Mouse (Mus musculus): ENCODE measurements around the gene Ifrd2.

The Ifrd2 gene

DNA sequence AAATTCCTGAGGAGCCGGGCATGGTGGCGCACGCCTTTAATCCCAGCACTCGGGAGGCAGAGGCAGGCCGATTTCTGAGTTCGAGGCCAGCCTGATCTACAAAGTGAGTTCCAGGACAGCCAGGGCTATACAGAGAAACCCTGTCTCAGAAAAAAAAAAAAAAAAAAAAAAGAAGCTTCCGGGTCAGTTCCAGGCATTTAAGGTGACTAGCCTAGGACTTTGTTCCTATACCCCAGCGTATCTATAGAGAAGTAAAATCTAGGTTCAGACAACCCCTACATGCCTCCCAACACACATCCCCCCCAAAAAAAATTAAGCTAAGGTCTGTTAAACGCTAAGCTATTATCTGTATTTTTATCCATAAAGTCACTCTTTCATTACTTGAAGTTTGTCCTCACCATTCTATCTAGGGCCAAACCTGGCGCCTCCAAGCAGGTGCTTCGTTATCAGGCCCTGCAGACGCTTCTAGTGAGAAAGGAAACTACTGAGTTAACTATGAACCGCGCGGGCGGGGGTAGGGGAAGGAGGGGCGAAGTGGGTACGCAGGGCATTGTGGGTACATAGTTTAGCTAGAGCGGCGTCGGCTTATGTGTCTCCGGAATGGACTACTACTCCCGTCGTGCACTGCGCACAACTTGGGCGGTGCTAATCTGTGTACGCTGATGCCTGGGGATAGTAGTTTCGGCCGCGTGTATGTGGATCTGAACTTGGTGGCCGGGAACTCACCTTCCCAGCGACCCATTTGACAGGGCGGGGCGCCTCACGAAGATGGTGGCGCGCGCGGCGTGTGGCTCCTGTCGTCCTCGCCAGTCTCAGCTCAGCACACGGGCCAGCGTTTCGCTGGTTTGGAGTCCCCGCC is at the start of gene Ifrd2:
Ifrd2 (plus strand) TSS at position 669 of the 859 bp plus-strand sequence.
- DNase-seq, result peak; percentile 99

DNA sequence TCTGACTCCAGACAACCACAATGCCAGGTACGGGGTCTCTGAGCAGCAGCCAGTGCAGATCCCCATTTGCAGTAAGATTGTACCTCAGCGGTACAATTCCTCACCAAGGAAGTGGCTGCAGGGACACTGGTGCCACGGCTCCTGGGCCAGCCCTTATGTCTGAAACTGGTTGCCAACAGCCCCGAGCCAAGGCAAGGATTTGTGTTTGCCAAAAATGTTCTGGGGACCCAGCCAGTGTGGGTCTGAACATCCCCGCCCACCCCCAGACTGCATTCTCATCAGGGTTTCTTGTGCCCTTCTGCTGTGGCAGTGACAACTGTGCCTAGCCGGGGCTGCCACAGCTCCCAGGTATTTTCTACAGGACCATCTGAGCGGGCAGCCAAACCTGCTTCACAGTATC is 49.2 kb upstream of the Ifrd2 start:
- no peak for DNase-seq

DNA sequence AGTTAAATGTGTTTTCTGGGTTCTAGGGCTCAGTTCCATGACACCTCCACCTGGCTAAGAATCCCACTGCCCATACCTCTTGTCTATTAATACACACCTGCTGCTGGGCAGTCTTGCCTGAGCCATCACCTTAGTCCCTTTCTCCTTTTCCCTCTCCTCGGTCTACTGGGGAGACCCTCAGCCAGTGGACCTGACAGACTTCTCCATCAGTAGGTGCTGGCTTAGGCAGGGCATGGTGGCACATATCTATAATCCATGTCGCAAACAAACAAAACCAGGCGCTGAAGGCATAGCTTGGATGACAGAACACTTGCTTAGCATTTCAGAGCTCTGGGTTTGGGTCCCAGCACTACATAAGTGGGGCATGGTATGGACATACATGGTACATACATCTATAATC is 48.7 kb upstream of the Ifrd2 start:
- no peak for DNase-seq

DNA sequence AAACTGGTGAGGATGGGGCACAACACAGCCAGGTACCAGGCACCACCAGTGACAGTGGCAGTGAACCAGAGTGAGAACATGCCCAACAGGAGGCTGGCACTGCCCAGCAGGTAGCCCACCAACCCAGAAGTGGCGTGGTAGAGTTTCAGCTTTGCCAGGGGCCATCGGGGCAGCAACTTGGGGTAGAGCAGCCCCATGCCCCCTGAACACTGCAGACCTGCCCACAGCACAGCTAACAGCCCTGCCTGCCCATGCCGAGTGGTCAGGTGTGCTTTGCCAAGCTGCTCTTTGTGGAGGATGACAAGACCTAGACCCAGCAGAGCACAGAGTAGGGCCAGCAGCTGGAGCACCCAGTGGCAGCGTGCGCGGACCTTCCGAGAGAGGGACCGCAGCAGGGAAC is 47.5 kb upstream of the Ifrd2 start:
- no peak for DNase-seq

DNA sequence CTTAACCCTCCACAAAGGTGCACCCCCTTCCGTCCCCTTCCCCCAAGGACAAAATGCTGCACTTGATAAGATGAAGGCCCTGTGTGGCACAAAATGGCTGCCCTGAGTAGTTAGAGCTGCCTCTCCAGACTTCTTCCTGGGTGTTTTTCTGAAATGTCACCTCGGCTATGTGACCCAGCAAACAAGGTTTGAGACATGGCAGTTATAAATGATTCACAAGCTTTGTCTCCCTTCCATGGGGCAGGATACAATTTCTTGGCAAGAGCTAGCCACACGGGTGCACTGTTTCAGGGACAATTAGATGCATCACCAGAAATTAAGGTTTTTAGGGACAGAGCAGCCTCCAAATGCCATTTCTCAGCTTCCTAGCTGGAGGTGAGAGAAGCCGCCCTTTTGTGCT is 47.0 kb upstream of the Ifrd2 start:
- DNase-seq, result no peak

DNA sequence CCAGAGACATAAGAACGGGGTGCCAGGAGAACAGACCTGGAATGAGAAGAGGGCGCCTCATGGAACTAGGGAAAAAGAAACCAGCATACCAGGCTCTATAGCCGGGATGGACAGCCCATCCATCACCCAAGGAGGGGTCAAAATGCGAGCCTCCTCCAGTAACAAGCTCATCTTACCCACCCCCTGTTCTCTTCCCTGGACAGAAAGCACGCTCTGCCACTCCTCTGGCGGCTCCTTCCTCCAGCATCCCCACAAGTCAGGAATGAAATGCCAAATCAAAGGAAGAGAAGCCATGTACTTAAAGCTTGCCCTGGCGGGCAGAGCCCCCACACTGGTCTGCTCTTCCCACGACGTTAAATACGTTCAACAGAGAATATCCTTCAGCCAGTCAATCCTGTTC is 46.4 kb upstream of the Ifrd2 start:
- no peak for DNase-seq

DNA sequence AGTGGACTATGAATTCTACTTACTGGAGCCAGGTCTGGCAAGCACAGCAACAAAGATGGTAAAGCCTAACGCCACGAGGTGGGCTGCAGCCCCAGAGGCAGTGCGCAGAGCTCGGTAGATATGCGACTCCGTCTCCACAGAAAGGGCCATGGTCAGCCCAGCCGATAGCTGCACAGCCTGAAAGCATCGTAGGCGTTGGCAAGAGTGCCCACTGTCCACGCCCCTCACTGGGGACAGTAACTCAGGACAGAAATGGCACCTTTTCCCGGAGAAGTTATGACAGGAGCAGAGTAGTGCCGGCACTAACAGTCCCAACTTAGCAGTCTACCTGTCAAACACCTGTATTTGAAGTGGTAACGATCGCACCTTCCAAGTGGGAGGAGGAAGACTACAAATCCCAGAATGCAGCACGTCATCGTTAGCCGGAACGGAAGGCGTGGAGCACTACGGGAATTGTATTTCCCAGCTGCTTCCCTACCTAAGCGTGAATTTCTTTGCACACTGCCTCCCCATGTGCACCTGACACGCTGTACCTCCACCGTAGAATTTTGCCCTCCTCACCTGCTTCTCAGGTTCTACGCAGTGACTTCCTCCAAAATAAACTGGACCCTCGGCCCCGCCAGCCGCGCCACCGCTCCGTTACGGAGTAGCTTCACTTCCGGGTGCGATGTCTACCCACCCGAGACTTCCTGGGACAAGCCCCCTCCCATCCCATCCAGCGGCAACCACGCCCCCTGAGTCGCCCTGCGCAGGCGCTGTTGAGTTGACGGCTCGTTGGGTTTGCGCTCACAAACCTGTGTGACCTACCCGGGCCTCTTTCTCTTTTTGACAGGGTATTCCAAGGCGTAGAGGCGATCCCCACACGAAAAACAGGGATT is 45.7 kb upstream of the Ifrd2 start, which contains the start of the genes Cyb561d2 and Nprl2:
Cyb561d2 (minus strand) TSS at position 720 of the 878 bp plus-strand sequence.
Nprl2 (plus strand) TSS at position 753 of the 878 bp plus-strand sequence.
- peak; percentile 91 for DNase-seq

DNA sequence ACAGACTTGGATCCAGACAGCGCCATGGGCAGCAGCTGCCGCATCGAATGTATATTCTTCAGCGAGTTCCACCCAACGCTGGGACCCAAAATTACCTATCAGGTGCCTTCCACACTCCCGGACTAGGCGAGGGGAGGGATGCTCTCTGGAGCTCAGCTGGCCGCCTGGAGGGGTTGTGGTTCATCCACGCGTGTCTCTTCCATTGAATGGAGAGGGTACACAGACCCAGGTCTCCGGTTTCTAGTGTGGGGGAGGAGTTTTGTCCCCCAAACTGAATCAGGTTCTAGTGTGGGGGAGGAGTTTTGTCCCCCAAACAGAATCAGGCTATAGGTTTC is 45.1 kb upstream of the Ifrd2 start:
- no peak for DNase-seq

DNA sequence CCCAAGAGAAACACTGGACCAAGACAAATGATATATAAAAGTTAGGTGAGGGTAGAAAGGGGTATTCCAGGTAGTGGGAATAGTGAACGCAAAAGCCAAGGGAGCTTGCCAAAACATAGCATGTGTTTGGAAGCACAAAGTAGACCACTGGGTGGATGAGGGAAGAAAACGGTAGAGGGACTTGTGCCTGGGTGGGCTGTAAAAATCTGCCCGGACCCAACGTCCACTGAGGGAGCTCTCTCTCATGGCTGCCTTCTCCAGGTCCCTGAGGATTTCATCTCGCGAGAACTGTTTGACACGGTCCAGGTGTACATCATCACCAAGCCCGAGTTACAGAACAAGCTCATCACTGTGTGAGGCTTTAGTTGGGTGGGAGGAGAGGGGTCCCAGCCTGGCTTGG is 44.7 kb upstream of the Ifrd2 start:
- no peak for DNase-seq

DNA sequence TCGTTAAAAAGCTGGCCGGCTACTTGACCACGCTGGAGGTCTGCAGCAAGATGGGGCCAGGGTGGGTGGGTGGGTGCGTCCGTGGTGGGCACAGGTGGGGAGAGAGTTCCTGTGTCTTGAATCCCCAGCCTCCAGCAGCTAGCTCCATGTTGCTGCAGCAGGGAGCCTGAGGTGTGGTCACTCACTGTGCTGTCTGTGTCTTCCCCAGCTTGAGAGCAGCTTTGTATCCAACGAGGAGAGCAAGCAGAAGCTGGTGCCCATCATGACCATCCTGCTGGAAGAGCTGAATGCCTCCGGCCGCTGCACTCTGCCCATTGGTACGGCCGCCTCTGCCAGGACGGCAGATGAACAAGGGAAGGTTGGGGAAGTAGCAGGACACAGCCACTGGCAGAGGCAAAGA is 44.1 kb upstream of the Ifrd2 start:
- DNase-seq, result no peak

DNA sequence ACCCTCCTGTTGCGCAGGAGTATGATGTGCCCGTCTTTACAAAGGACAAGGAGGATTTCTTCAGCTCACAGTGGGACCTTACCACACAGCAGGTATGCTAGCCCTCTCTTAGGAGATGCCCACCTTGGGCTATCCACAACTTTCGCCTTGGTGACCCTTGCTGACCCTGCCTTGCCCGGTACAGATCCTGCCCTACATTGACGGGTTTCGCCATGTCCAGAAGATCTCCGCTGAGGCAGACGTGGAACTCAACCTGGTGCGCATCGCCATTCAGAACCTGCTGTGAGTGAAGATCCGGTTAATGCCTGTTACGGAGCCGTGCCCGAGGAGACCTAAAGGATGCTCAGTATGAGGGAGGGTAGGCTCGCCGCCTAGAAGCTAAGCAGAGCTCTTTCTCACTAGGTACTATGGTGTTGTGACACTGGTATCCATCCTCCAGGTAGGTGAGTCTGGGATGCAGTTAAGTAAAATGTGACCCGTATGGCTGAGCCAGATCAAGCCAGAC is 43.2 kb upstream of the Ifrd2 start:
- DNase-seq, result no peak

DNA sequence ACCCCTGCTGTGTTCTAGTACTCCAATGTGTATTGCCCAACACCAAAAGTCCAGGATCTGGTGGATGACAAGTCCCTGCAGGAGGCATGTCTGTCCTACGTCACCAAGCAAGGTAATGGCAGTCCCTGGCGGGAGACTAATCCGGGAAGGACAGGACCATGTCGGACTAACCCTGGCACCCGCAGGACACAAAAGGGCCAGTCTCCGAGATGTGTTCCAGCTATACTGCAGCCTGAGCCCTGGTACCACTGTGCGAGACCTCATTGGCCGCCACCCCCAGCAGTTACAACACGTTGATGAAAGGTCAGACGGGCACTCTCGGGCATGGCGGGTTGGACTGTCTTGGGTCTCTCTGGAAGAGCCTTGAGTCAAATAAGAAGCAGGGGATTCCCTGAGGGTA is 42.7 kb upstream of the Ifrd2 start:
- DNase-seq, result no peak

DNA sequence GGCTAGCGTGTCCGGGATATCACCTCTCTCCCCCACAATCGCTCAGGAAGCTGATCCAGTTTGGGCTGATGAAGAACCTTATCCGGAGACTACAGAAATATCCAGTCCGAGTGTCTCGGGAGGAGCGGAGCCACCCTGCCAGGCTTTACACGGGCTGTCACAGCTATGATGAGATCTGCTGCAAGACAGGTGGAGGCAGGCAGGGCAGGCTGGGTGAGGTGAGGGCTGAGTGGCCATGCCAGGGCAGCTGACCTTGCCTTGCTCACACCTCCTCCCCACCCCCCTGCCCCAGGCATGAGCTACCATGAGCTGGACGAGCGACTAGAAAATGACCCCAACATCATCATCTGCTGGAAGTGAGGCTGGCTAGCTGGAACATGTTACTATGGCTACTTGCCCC is 42.2 kb upstream of the Ifrd2 start:
- no peak for DNase-seq

DNA sequence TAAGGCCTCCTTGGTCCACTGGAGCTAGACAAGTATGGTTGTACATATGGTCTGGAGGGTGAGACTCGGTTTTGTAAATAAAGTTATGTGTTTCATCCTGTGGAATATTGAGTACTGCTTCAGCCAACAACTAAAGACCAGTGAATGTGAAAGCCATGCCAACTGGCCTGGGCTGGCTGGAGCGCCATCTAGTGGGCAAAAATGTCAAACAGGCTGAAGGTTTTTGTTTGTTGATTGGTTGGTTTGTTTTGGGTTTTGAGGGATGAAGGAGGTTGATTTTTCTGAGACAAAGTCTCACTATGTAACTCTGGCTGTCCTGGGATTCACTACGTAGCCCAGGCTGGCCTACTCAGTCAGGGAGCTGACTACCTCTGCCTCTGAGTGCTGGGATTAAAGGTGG is 41.8 kb upstream of the Ifrd2 start:
- DNase-seq, result peak; percentile 78

DNA sequence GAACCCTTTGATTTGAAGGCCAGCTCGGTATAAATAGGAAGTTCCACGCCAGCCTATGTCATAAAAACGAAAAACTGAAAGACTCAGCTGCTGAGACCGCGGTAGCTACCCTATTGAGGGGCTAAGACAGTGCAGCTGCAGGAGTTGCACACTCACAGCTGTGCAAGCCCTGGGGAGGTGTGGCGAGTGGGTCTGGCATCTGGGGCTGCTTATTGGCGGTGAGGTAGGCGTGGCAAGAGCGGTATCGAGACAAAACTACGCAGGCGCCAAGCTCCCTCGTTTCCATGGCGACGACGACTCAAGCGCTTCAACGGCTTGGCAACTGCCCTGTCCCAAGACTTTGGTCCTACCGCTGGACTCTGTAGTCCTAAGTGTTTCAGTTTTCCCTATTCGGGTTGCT is 40.4 kb upstream of the Ifrd2 start, which contains the start of gene Zmynd10:
Zmynd10 (plus strand) TSS at position 273 of the 400 bp plus-strand sequence.
- peak; percentile 89 for DNase-seq

DNA sequence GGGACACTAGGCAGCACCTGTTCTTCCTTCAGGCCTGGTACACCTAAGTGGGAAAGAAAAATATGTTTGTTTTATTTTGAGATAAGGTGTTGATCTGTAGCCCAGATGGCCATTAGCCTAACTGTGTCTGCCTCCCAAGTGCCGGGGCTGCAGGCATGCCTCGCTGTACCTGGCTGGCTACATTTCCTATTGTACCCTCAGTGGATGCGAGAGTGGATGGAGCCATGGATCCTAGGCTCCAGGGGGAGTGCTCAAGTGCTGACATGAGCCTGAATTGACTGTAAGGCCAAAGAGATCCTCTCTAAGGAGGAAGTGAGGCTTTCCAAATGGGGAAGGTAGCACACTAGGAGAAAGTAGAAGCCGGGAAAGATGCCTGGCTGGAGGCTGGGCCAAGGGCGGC is 39.5 kb upstream of the Ifrd2 start:
- no peak for DNase-seq

DNA sequence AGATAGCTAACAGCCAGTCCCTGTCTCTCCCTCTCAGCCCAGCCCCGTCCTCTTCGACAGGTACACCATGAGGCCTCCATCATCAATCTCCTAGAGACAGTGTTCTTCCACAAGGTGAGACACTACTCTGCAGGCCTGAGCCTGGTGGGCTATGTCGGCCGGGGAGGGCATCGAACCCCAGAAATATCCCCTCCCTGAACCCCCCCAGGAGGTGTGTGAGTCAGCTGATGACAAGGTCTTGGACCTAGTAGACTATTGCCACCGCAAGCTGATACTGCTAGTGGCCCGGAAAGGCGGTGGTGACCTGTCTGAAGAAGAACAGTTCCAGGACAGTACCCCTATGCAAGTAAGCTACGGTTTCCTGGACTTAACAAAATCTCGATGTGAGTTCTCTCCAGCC is 38.6 kb upstream of the Ifrd2 start:
- DNase-seq, result no peak

DNA sequence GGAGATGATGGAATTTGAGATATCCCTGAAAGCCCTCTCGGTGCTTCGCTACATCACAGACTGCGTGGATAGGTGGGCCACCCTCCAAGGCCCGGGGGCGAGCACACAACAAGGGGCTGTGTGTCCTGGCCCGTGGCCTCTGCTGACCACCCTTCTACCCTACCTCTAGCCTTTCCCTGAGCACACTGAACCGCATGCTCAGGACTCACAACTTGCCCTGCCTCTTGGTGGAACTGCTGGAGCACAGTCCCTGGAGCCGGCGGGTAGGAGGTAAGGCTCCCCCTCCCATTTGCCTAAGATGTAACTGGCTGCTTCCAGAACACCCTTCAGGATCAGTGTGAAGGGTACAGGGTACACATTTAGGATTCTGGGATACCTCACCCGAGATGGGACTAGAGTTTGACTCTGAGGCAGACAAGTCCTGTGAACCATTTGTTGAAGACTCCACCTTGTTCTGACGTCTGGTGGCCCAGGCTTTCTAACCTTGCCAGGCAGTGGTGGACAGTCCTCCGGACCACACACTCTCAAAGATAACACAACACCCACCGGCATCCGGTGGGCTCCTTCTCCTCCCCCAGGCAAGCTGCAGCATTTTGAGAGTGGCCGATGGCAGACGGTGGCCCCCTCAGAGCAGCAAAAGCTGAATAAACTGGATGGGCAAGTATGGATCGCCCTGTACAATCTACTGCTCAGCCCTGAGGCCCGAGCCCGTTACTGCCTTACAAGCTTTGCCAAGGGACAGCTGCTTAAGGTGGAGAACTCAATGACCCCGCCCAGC is 38.0 kb upstream of the Ifrd2 start:
- DNase-seq, result no peak

DNA sequence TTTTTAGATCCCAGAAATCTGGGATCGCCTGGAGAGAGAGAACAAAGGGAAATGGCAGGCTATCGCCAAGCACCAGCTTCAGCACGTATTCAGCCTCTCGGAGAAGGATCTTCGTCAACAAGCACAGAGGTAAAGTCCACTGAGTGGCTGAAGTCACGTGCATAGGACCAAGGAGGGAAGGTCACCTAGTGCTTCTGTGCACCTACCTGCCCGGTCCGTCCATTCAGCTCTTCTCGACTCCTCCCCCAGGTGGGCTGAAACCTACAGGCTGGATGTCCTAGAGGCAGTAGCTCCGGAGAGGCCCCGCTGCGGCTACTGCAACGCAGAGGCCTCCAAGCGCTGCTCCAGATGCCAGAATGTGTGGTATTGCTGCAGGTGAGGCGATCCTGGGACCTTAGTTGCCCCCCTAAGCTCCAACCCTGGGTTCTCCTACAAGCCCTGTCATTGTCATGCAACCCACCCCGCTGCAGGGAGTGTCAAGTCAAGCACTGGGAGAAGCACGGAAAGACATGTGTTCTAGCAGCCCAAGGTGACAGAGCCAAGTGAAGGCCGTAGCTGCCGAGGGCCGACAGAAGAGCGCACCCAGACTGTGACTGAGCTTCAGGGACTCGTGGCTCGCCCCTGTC is 36.8 kb upstream of the Ifrd2 start:
- DNase-seq, result no peak

DNA sequence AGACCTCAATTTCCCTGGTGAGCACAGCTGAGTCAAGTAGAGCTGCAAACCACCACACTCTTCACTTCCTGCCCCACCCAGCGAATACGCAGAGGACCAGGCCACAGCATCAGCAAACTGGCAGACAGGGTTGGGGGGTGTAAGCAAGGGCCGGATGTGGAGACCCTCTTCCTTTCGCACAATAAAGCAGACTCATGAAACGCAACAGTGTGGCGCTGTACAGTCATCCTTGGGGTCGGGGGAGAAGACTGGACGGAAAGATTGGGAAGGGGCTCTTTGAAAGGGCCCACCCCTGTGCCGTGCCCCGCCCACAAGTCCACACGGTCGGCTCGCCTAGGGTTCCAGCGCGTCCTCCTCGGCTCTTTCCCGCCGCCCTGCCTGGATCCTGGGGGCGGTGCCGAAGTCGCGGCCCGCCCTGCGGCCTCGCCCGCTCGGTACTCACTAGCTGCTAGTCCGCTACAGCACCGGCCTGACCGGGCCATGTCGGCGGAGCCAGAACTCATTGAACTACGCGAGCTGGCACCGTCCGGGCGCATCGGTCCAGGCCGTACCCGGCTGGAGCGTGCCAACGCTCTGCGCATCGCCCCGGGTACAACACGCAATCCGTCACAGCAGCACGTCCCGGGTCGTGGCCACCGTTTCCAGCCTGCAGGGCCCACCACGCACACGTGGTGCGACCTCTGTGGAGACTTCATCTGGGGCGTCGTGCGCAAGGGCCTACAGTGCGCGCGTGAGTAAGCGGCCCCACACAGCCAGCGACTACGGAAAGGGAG is 36.1 kb upstream of the Ifrd2 start, which contains the start of gene Rassf1:
Rassf1 (plus strand) TSS at position 439 of the 773 bp plus-strand sequence.
- DNase-seq, result peak; percentile 85

DNA sequence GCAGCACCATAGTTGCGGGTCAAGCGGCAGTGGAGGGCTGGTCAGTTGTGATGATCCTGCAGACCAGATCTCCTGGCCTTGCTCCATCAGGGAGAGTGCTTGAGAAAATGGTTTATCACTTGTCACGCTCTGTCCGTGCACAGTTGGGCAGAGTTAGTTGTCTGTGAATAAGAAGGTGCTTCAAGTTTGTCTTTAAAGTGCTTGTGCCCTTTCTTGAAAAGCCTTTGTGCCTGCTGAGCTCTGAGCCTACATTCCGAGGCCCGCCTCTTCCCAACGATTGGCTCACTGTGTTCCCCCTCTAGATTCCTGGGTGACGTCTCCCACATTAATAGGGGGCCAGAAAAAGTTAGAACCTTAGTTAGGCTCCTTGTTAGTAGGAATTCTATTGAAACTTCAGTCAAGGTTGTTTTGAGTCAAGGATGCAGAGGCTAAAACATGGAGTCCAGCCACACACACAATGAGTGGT is 35.5 kb upstream of the Ifrd2 start:
- DNase-seq, result no peak
